Mouse (Mus musculus) ES-Bruce4 (cell line): ENCODE measurements at regions not wholly inside any gene's neighbourhood (a gene's known extent, or its start where the extent isn't known, plus 50 kb on each side); places are given as distances from the start of the nearest gene placed in this dataset.

Experiments
- CTCF ChIP-seq: IDR thresholded peaks from one replicate; pipeline ENCODE4 v1.8.1; 2011; ENCODE audit warnings: low read depth, low read length
- POLR2A ChIP-seq: IDR thresholded peaks from one replicate; pipeline ENCODE4 v1.8.1; 2011; ENCODE audit warnings: low read length; ENCODE audit not compliant: insufficient read depth

DNA sequence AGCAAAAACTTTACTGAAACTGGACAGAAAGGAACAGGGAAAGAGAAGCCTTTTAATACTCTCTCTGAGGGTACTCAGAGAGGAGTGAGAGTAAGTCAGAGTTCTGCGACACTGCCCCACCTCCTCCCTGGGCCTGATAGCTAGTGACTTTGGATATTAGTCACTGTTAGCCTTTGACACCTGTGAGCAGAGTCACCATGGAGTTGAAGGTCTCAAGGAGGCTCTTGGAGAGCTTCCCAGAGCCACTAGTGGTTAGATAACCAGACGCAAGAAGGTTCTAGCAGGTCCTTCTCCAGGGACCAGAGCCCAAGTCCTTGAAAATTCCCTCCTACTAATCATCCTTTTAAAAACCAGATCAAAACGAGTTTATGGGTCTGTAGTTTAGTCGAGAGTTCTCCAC is 94.3 kb downstream of the Brms1l start:
- no peak for TF ChIP-seq POLR2A
- no peak for TF ChIP-seq CTCF
